Mouse (Mus musculus) liver, embryonic 11.5 days (tissue): Measurements from ENCODE around the gene Pik3r6. TPM values are rescaled to one million over a fixed set of nuclear protein-coding genes. Genes with fewer than 3 reads are reported as not detected.
A peak's percentile ranks its signal among the peaks of the same experiment; 100 is the strongest.

Source experiments
- ATAC-seq: fragments of 200-750 bp; cut with Nextera tagmentation; replicated peaks from 2 replicates; pipeline ENCODE4 v1.8.0; 2017; ENCODE audit warnings: moderate number of reproducible peaks, mild to moderate bottlenecking, moderate TSS enrichment, moderate library complexity; ENCODE audit not compliant: low FRiP score
- DNase-seq: peaks from one replicate; pipeline ENCODE4 v3.0.0-alpha.2; 2017; ENCODE audit warnings: low spot score
- H3K27ac ChIP-seq: fragments of 300-500 bp; sonication (generic); 2 replicates; pipeline ENCODE4 v1.5.1; 2014; ENCODE audit warnings: mild to moderate bottlenecking, low read depth, low read length, control low read depth
- H3K27me3 ChIP-seq: fragments of 300-500 bp; sonication (generic); replicated peaks from 2 replicates; pipeline ENCODE4 v1.6.1; 2014; ENCODE audit warnings: low read length, mixed read lengths; ENCODE audit not compliant: control insufficient read depth, insufficient read depth
- H3K36me3 ChIP-seq: fragments of 300-500 bp; sonication (generic); 2 replicates; pipeline ENCODE4 v1.6.1; 2014; ENCODE audit warnings: mild to moderate bottlenecking, low read length, moderate library complexity, mixed read lengths; ENCODE audit not compliant: control insufficient read depth, insufficient read depth
- H3K4me1 ChIP-seq: fragments of 300-500 bp; sonication (generic); replicated peaks from 2 replicates; pipeline ENCODE4 v1.6.1; 2014; ENCODE audit warnings: low read length, mixed read lengths; ENCODE audit not compliant: control insufficient read depth, insufficient read depth
- H3K4me2 ChIP-seq: fragments of 300-500 bp; sonication (generic); 2 replicates; pipeline ENCODE4 v1.6.1; 2014; ENCODE audit warnings: mild to moderate bottlenecking, control low read depth, moderate library complexity
- H3K4me3 ChIP-seq: fragments of 300-500 bp; sonication (generic); 2 replicates; pipeline ENCODE4 v1.5.1; 2014; ENCODE audit warnings: low read depth, low read length, control low read depth
- H3K9ac ChIP-seq: fragments of 300-500 bp; sonication (generic); 2 replicates; pipeline ENCODE4 v1.6.1; 2014; ENCODE audit warnings: low read depth, low read length, control low read depth
- H3K9me3 ChIP-seq: fragments of 300-500 bp; sonication (generic); 2 replicates; pipeline ENCODE4 v1.6.1; 2016; ENCODE audit warnings: low read length, inconsistent platforms, mixed read lengths; ENCODE audit not compliant: control insufficient read depth
- WGBS: fragments of 180-500 bp; shearing (Covaris S2); extraction: QIAGEN DNeasy Blood & Tissue Kit; methylation state at CpG from one replicate; pipeline ENCODE4 v1.1.7; 2014; 5-methylcytosine and 5-hydroxymethylcytosine counted together
- polyA plus RNA-seq: library from polyadenylated mRNA; unstranded; fragments of >200 nt; fragmentation: Nextera tagmentation; extraction: Ambion mirVana; gene quantifications from 2 replicates; pipeline ENCODE4 v1.2.1, GENCODE M21; 2014

The Pik3r6 gene
- polyA plus RNA-seq, 1 experiment from 2014 or later = 1.8 TPM

DNA sequence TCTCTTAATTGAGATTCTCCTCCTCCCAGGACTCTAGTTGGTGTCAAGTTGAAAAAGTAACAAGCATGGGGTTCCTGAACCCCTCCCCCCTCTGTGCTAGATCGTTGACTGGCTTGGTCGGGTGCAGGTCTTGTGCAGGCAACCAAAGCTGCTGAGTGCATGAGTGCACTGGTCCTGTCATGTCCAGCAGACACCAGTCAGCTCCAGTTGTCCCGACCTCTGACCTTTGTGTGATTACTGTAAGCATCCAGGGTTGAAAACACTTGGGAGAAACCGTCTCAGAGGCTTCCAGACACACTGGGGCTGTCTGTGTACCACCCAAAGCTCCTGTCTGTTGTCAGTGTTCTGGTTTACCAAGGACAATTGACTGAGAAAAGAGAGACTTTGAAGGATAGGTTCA, 47.5 kb downstream of the Pik3r6 start:
- no peaks in the 10 kb centered on the region for H3K9me3 ChIP-seq
- no peak overlapping the region for H3K4me2 ChIP-seq
- DNase-seq = no peak
- H3K9ac ChIP-seq = no peak overlapping the region
- H3K27me3 ChIP-seq = no peaks in the 10 kb centered on the region
- no peaks in the 10 kb centered on the region for H3K4me1 ChIP-seq
- no peak overlapping the region for H3K4me3 ChIP-seq
- 57% methylated on average over 4 of the region's 4 CpGs for WGBS
- no peaks in the 10 kb centered on the region for H3K36me3 ChIP-seq
- H3K27ac ChIP-seq = no peak overlapping the region
- no peak for ATAC-seq

DNA sequence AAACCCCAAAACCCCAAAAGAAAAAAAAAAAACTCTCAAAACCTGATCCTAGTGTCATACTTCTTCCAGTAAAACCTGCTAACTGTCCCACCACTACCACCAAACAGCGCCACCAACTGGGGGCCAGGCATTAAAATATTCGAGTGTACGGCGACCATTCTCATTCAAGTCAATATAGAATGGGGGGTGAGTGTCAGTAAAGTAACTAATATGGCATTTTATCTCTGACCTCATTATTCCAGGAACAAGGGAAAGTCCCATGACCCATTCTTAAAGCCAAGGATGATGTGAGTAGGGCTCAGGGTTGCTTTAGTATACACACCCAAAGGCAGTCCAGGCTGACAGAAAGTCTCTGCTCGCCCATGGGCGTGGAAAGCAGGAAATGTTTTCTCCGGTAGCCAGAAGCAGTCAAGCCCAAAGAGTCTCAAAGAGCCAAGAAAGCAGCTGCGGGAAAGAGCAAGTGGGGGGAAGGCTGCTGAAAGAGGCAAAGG, 51.2 kb downstream of the Pik3r6 start:
- DNase-seq (no peak), ATAC-seq (no peak)
- WGBS = 41% methylated on average over 8 of the region's 8 CpGs

DNA sequence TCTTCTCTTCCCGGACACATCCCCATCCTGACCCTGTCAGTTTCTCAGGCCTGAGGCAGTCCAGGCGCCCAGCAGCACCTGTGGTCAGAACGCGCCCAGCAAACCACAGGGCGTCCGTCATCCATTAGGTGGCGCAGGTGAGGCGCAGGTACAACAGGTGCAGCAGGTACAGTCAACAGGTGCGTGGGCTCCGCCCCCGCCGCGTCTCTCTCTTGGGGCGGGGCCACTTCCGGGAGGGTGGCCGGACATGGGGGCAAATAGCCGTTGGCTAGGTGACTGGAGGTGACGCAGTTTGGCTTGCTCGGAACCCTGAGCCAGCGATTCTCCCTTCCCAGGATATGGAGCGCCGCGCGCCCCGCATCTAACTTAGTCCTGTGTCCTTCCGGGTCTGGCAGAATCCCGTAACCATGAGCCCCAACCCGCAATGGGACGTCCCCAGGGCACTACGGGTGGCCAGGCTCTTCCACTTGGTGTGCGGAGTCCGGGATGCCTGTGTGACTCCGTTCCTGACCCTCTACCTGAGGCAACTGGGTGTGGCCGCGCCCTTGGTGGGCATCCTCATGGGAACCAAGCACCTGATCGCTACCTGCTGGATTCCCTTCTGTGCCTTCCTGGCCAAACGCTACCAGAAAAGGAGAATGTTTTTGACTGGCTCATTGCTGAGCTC, 53.2 kb downstream of the Pik3r6 start, which contains the start of gene Mfsd6l:
Mfsd6l (plus strand) TSS at position 269 of the 667 bp plus-strand sequence.
- Histone ChIP-seq H3K36me3 (no peaks in the 10 kb centered on the region), H3K9ac (no peak within 1 kb of the TSS), H3K9me3 (no peaks in the 10 kb centered on the region), H3K27me3 (peaks cover 6% of the 10 kb centered on the region; the same call in 1 of the 2 replicates), H3K4me3 (0 out of 2 replicates have a peak within 1 kb of the TSS, but pooled peaks have one; percentile 14), H3K4me1 (no peaks in the 10 kb centered on the region), H3K4me2 (peak within 1 kb of the TSS; percentile 40), H3K27ac (no peak within 1 kb of the TSS)
- ATAC-seq = no peak
- DNase-seq = no peak
- 17% methylated on average over 37 of the region's 37 CpGs for WGBS

More for the DNA sequence above, 51.2 kb downstream of the Pik3r6 start:
- no peak overlapping the region for H3K4me2 ChIP-seq
- no peaks in the 10 kb centered on the region for H3K36me3 ChIP-seq
- H3K27ac ChIP-seq = no peak overlapping the region
- no peak overlapping the region for H3K9ac ChIP-seq
- H3K4me3 ChIP-seq = no peak overlapping the region
- H3K27me3 ChIP-seq = peaks cover 6% of the 10 kb centered on the region; the same call in 1 of the 2 replicates
- H3K9me3 ChIP-seq = no peaks in the 10 kb centered on the region
- no peaks in the 10 kb centered on the region for H3K4me1 ChIP-seq

DNA sequence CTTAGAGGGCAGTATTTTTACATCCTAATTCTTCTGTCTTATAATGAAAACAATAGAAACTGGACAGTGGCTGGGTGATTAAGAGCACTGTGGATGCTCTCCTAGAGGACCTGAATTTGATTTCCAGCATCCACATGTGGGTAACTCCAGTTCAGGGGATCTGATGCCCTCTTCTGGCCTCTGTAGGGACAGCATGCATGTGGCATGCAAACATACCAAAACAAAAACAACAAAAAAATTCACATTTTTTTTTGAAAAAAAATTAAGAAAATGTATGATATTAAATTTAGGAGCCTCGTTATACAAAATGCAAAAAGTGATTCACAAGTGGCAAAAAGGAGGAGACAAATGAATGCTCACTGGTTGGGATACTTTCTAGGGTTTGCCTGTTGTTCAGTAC, 56.7 kb downstream of the Pik3r6 start:
- Histone ChIP-seq H3K4me2 (no peak overlapping the region), H3K9me3 (no peaks in the 10 kb centered on the region), H3K4me1 (no peaks in the 10 kb centered on the region), H3K4me3 (no peak overlapping the region), H3K9ac (no peak overlapping the region), H3K27ac (no peak overlapping the region), H3K27me3 (peaks cover 6% of the 10 kb centered on the region; the same call in 1 of the 2 replicates), H3K36me3 (no peaks in the 10 kb centered on the region)
- ATAC-seq = no peak
- no peak for DNase-seq
- 26% methylated on average over 1 of the region's 1 CpGs for WGBS

DNA sequence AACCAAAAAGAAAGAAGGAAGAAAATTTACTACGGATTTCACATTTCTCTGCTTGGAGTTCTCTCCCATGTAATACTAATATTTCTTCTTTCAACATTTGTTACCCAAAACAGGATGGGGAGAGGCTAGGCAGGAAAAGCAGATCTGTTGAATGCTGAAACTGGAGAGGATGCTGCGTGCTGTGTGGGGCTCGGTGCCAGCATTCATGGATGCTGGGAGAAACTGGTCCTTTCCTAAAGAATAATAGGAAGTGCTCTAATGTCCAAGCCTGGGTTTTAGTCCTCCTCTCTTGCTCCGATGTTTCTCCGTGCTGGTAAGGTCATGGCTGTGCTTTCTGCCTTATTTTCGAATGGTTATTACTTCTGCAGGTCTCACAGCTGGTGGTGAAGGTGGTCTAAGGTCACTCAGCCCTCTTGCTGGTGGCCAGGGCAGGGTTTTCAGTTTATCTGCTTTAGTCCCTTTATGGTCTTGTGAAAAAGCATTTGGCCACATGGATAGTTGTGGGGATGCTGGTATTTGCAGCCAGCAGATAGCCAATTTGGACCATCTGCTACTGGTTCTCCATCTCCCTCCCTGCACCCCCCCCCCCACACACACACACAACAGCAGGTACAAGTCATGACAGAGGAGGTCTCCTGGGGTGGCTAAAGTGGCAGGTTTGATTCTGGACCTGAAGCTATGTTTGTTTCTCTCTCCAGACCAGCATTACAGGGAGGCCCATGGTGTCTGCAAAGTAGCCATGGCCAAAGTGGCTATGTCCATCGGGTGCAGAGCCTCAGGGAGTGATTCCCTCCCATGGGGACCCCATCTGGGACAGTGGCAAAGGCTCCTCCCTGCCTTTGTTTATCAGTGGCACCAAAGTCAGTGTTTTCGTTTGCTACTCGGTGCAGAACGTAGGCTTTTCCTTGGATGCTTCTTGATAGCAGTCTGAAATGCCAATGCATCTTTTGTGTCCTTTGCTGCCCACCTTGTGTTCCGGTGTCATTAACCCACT, 59.4 kb downstream of the Pik3r6 start:
- ATAC-seq (no peak), DNase-seq (no peak)
- Histone ChIP-seq H3K9ac (no peak overlapping the region), H3K27me3 (no peaks in the 10 kb centered on the region), H3K4me1 (no peaks in the 10 kb centered on the region; the same call in 1 of the 2 replicates), H3K9me3 (no peaks in the 10 kb centered on the region), H3K4me3 (no peak overlapping the region), H3K36me3 (no peaks in the 10 kb centered on the region), H3K4me2 (no peak overlapping the region), H3K27ac (no peak overlapping the region)
- 78% methylated on average over 11 of the region's 11 CpGs for WGBS

DNA sequence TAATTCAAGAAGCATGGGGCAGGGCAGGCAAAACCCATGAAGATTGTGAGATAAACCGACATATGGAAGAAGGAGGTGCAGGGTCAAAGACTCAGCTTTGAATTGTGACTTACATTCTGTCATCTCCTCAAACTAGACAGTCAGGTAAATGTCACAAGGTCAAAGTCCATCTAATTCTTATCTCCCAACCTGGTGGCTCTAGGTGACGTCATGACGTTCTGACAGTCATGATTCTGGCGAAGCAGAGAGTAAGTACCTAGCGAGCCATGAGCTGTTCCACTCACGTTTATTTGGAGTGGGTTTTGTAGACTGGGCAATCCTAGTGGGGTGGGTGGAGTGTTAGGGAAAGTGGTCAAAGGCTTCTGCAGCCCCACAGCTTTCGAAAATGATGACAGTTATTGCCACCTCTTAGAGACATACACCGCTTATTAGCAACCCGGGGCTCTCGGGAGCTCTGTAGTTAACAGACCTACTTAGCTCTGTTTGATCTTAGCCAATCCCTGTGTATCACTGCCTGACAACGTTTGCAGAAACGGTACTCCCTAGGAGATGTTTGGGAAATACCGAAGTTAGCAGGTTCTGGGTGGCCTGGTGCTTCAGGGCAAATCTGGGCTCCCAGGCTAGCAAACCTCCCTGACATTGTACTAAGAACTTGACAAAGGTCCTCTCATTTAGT, 61.7 kb downstream of the Pik3r6 start:
- Histone ChIP-seq H3K9me3 (no peaks in the 10 kb centered on the region), H3K4me3 (no peak overlapping the region), H3K4me1 (no peaks in the 10 kb centered on the region; the same call in 1 of the 2 replicates), H3K27ac (no peak overlapping the region), H3K9ac (no peak overlapping the region), H3K27me3 (no peaks in the 10 kb centered on the region), H3K36me3 (no peaks in the 10 kb centered on the region), H3K4me2 (no peak overlapping the region)
- WGBS = 69% methylated on average over 13 of the region's 13 CpGs
- ATAC-seq (no peak), DNase-seq (no peak)

DNA sequence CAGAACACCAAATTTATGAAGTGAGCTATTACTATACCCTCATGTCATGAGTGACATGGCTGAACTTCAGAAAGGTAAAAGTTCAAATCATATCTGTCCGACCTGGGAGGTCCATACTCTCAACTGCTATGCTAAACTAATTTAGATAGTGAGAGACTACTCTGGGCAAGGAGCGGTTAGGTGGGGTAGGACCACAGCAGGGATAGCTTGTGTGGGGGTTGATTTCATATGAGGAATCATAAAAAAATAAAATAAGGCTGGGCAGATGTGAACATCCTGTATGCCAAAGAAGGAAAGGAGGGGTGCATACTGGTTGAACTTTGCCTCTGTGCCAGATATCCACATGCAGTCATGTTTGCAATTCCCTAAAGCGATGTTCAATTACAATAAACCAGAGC, 62.2 kb downstream of the Pik3r6 start:
- Histone ChIP-seq H3K27ac (no peak overlapping the region), H3K9me3 (no peaks in the 10 kb centered on the region), H3K9ac (no peak overlapping the region), H3K4me2 (no peak overlapping the region), H3K27me3 (no peaks in the 10 kb centered on the region), H3K4me1 (no peaks in the 10 kb centered on the region; the same call in 1 of the 2 replicates), H3K36me3 (no peaks in the 10 kb centered on the region), H3K4me3 (no peak overlapping the region)
- 79% methylated on average over 3 of the region's 3 CpGs for WGBS
- ATAC-seq = no peak
- DNase-seq = no peak

DNA sequence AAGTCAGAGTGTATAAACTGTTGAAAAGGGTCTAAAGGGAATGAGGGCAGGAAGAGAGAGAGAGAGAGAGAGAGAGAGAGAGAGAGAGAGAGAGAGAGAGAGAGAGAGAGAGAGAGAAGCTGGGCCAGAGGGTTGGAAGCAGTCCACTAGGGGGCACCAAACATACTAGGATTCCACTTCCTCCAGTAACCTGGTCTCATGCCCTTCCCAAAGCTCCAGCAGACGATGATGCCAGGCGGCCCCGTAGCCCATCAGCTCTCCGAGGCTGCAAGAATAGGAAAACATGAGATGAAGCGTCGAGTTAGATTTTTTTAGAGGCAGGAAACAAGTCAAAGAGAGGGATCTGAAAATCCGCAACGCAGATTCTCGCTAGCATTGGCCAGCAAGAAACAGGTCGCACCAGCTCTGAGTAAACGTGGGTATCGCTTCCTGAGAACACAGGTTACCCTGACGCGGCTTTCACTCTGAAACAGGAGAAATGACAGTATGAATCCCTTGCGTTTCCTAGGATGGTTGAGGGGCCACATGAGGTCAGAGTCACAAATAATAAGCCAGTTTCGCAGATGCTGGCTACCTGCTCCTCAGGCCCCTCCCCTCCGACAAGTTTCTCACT, 63.7 kb downstream of the Pik3r6 start:
- DNase-seq = peak; percentile 56

More for the DNA sequence above, 63.7 kb downstream of the Pik3r6 start:
- H3K9ac ChIP-seq = no peak overlapping the region
- H3K4me1 ChIP-seq = no peaks in the 10 kb centered on the region; the same call in 1 of the 2 replicates
- no peaks in the 10 kb centered on the region for H3K9me3 ChIP-seq
- 19% methylated on average over 17 of the region's 17 CpGs for WGBS
- peak overlapping the region; percentile 58 for H3K4me2 ChIP-seq
- ATAC-seq = no peak
- H3K27me3 ChIP-seq = no peaks in the 10 kb centered on the region
- H3K27ac ChIP-seq = no peak overlapping the region
- H3K36me3 ChIP-seq = no peaks in the 10 kb centered on the region
- no peak overlapping the region for H3K4me3 ChIP-seq
